Mouse (Mus musculus) activated CD4-positive, CD25-positive, alpha-beta regulatory T cell, adult 4 months (primary cell): ENCODE results near the gene Agap1. TPM values are rescaled to one million over a fixed set of nuclear protein-coding genes. Genes with fewer than 3 reads are reported as not detected.

ENCODE experiments used
- ATAC-seq: one replicate; pipeline ENCODE4 v1.8.0; 2017
- polyA plus RNA-seq, 2 experiments: library from polyadenylated mRNA; unstranded; fragments of 100-300 nt; shearing (Covaris generic); gene quantifications; one replicate each; pipeline ENCODE4 v1.2.1; 2017

Agap1 gene
- polyA plus RNA-seq: under 1 TPM; 0.04 to 0.05 TPM

GRCm38 (mm10) chr1:89454196-89455123 is at the start of gene Agap1:
Gene Agap1 (plus strand): TSS chr1:89454806.
- no peak for ATAC-seq

DNA sequence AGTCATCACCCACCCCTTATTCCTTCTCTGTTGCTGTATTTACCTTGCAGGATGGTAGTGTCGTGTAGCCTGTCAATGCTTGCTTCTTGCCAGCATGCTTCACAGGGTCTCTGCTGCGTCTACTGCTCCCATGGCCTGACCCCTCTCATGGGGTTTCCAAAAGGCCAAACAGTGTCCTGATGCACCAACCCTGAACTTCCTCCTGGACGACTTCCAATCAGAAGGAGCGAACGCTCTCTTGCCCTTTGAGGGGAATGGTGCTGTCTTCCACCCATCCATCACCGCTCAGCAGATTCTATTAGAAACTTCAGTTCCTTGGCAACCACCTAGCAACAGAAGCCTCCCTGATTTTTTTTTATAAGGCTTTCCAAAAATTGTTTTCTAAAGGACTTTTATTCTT is 48.6 kb upstream of the Agap1 start:
- ATAC-seq: no peak

GRCm38 (mm10) chr1:89407986-89408385 is 46.6 kb upstream of the Agap1 start:
- ATAC-seq: no peak

GRCm38 (mm10) chr1:89413122-89413521 is 41.5 kb upstream of the Agap1 start:
- no peak for ATAC-seq

- ATAC-seq: no peak
Measured at GRCm38 (mm10) chr1:89414563-89414962, 40.0 kb upstream of the Agap1 start.

- no peak for ATAC-seq
Measured at GRCm38 (mm10) chr1:89416929-89417328, 37.7 kb upstream of the Agap1 start.

GRCm38 (mm10) chr1:89420642-89421041 is 34.0 kb upstream of the Agap1 start:
- no peak for ATAC-seq

DNA sequence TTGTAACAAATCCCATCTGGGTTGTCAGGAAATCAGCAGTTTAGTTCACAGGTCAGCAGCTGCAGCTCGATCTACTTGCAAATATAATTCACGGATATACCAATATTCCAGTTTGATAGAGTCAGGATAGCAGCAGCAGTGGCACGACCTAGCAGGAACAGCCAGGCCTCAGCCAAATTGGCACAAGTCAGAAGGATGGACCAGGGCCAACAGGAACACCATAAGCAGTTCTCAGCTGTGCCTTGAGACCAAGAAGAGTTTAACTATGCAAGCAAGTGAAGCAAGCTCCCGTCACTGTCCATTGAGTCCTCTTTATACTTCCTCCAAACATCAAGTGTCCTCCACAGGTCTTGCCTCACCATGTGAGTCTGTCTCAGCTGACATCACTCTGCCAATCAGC is 33.2 kb upstream of the Agap1 start:
- ATAC-seq: no peak

DNA sequence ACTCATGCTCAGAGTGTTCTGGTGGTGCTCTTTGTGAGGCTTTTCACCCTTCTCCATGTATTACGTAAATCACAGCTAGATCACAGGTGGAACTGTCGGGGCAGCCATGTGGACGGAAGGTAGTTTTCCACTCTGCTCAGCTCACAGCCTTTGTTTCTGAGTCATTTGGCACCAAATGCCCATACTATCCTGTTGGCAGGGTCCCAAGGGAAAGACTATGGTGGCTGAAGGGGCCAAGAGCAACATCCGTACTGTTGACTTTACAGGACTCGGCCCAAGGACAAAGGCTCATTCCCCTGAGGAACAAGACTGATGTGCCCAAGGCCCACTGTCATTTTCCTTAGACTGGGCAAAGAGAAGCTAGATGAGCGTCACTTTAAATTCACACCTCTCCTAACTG is 30.0 kb upstream of the Agap1 start:
- no peak for ATAC-seq

DNA sequence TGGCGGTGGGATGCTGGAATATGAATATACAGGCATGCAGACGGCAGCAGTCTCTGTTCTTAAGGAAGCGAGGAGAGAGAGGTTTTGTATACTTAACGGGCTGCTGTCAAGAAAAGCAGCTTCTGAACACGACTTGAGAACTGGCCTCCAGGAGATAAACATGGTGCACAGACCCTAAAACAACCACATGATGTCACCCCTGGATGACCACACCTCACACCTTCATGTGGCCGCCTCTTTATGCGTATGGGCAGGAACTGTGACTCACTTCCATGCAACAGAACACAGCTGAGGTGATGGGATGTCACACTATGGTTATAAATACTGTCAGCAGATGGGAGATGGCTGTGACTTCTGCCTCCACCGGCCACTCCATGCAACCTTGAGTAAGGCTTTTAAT is 28.5 kb upstream of the Agap1 start:
- no peak for ATAC-seq

DNA sequence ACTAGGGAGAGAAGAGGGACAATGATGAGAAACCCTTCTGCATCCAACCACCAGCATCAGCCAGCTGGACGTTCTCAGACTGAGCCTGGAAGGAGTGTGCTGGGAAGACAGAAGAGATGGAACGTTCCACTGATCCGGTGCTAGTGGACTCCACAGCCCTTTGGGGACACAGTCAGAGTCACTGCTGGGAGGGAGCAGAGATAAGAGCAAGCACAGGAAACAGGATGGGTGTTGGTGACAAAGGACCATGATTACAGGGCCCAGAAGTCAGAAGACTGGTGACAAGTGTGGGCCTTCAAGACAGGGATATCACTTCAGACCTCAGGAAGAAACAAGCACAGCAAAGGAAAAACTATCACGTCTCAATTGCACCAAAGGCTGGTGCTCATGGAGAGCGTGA is 25.9 kb upstream of the Agap1 start:
- ATAC-seq: no peak

DNA sequence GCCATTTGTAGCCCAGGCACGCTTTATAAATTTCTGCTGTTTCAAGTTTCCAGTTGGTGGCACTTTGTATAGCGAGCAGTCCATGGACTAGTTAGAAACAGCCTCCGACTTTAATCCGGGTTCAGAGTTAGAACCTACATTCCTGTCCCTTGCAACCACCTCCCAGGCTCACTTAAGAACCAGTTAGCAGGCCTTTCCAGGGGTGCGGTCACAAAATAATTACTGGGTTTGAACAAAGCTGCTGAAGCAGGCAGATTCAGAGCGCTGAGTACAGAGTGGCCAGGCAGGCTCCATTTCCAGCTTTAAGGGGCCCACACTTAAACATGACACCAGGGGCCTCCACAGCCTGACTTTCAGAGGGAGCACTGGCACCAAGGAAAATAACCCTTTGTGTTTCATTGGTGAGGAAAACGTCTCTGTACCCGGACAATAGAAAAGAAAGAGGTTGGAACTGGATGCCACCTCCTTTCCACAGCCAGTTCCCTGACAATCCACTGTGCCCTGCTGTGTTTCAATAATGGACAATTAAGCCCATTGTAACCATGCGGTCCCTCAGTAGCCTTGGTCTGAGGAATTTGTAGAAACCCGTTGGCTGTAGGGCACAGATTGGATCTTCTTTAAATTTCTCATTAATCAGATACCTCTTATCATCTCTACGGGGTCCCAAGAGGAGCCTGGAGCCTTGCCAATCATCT is 24.5 kb upstream of the Agap1 start:
- ATAC-seq: no peak

GRCm38 (mm10) chr1:89439351-89439750 is 15.3 kb upstream of the Agap1 start:
- ATAC-seq: no peak

DNA sequence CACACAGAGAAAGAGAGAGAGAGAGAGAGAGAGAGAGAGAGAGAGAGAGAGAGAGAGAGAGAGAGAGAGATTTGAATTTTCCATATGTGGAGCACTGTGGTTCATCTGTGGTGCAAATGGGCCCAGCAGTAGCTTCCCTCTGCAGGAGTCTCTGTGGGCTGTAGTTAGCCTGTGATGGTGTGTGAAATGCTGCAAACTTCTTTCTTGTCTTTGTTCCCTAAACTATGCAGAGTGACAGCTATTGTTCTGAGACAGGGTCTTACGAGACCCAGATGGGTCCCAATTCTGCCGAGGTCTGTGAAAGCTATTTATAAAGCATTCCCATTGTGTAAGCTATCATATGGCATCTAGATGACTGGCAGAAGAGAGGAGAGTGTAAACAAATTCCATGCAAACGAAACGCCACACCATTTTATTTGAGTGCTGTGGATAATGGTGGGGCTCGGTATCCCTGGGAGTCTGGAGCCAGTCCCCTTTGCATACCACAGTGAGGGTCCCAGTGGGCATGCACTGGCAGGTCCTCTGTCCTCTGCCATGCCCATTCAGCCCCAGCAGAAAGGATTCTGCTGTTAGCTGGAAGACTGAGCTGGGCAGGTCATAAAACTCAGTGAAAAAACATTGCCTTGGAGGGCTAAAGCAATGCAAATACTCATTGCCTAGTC is 13.2 kb upstream of the Agap1 start:
- no peak for ATAC-seq

GRCm38 (mm10) chr1:89443512-89443911 is 11.1 kb upstream of the Agap1 start:
- ATAC-seq: no peak

DNA sequence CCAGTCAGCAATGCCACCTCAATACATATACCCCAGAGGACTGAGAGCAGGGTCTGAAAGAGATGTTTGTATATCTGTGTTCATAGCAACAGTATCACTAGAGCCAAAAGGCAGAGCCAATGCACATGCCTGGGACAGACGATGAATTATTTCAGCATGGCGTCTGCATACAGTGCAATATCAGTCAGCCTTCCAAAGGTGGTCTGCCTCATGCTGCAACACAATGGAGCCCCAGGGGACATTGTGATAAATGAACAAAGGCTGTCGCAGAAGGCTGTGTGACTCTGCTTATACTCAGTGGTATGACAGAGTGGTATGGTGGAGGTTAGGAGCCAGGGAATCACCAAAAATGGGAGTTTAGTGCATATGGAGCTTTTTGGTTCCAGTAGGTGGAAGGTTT is 10.6 kb upstream of the Agap1 start:
- ATAC-seq: no peak

- no peak for ATAC-seq
Measured at GRCm38 (mm10) chr1:89450139-89450538, 4.5 kb upstream of the Agap1 start.

- ATAC-seq: no peak
Measured at GRCm38 (mm10) chr1:89452138-89452537, 2.5 kb upstream of the Agap1 start.

- no peak for ATAC-seq
Measured at GRCm38 (mm10) chr1:89453666-89454065, 940 bp upstream of the Agap1 start.

GRCm38 (mm10) chr1:89455421-89456091 is 950 bp downstream of the Agap1 start:
- ATAC-seq: no peak

GRCm38 (mm10) chr1:89456456-89456855 is 1.9 kb downstream of the Agap1 start:
- no peak for ATAC-seq

- no peak for ATAC-seq
Measured at GRCm38 (mm10) chr1:89457126-89458031, 2.8 kb downstream of the Agap1 start.
